Mouse (Mus musculus) thymus, postnatal 0 days (tissue): ENCODE results near the gene Spi1. TPM values are rescaled to one million over a fixed set of nuclear protein-coding genes. Genes with fewer than 3 reads are reported as not detected.
A peak's percentile ranks its signal among the peaks of the same experiment; 100 is the strongest.
"Not testable (repeated sequence)": the region's sequence is repeated elsewhere in the genome, so short reads cannot be mapped to it uniquely, and the experiment has no call there.

ENCODE experiments used
- DNase-seq: peaks from one replicate; pipeline ENCODE4 v3.0.0-alpha.2; 2015; ENCODE audit warnings: low spot score
- polyA plus RNA-seq: library from polyadenylated mRNA; unstranded; fragments of >200 nt; fragmentation: Nextera tagmentation; extraction: Ambion mirVana; gene quantifications from 2 replicates; pipeline ENCODE4 v1.2.1, GENCODE M21; 2015

Spi1 gene
- polyA plus RNA-seq, 1 experiment from 2014 or later: 13.8 TPM

DNA sequence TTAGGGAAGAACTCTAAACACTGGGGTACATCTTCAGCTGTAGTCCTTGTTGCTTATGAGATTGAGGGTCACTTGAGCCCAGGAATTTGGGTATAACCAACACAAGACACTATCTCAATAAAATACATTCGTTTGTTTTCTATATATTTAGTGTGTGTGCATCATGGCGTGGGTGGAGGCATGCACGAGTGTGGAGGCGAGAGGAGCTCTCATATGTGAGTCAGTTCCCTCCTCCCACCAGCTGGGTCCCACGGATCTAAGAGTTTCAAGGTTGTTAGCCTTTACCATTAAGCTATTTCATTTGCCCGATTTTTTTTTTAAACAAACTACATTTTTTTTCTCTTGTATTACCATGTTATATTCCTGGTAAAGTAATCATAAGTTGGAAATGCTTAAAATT is 8.6 kb downstream of the Spi1 start:
- DNase-seq: no peak

DNA sequence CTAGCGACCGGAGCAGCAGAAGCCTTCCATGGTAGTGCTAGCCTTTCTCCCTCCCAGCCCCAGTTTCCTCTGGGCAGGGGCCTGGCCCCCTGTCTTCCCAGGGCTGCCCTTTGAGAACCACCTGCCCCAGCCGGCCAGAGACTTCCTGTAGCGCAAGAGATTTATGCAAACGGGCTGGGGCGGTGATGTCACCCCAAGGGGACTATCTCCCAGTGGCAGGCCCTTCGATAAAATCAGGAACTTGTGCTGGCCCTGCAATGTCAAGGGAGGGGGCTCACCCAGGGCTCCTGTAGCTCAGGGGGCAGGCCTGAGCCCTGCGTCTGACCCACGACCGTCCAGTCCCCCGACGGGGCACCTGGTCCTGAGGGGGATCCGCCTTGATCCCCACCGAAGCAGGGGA is 14.3 kb downstream of the Spi1 start:
- DNase-seq: no peak

DNA sequence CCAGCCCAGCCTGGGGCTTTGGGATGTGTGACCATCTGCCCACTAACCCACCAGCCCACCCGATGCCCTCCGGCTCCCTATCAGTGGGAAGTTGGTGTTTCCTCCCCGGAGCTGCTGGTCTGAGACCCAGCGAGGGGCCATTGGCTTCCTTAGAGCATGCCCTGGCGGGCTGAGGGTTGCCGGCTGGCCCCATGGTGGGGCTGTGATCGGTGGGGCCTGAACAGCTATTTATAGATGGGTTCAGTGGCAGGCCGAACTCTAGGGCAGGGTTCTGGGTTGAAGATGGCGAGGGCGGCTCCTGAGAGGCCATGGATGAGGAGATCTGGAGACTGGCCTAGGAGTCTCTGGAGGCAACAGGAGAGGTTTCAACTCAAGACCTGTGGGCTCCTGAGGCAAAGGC is 14.8 kb downstream of the Spi1 start:
- no peak for DNase-seq

DNA sequence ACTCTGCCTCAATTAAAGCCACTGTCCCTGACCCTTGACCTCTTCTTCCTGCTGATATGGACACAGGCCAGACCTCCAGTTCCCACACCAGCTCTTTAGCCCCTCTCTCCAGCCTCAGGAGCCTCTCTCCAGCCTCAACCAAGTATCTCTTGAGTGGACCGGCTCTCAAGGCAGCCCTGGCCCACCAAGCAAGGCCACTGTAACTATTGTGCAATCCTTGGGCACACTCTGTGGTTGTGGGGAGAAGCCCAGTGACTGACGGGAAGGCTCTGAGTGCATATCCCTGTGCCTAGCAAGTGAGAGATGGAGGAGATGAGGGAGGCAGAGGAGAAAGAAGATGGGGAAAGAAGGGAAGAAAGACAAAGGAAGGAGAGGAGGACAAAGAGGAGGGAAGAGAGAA is 16.0 kb downstream of the Spi1 start:
- DNase-seq: no peak

DNA sequence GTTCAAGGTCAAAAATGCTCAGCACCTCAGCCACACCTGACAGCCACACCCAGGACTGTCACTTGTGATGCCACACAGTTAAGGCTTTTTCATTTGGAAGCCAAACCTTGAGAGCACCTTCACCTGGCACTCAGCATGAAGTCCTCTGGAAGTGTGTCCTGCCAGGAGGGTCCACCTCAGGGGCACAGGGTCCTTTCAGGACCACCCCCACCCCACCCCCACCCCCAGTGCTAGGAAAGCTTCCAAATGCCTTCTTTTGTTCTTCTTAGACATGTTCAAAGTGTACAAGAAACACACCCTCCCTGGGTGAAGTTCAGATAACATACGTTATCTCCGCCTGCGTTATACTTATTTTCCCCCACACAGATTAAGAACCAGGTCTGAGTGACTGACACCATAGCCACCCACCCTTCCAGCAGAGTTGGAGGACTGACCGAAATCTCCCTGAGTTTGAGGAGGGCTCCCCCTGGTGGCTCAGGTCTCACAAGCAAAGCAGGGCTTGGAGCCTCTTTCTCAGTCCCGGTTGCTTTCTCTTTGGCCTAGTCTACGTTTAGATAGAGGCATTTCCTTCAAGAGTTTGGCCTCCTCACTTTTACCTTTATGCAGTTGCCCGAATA is 19.0 kb downstream of the Spi1 start:
- peak; percentile 90 for DNase-seq

DNA sequence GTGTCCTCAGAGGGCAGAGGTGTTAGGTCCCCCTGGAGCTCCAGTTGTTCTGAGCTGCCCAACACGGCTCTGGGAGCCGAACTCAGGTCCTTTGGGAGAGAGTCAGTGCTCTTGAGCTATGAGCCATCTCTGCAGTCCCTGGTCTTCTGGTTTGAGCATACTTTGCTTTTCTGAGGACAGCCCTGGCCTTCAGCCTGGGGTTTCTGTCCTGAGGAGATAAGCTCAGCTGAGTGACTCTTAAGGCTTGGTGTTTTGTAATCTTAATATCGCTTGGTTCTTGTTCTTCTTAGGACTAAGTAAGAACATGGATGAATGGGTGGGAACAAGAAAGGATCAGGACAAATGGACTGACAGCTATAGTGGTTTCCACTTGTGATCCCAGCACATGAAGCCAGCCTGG is 26.0 kb downstream of the Spi1 start:
- DNase-seq: no peak

DNA sequence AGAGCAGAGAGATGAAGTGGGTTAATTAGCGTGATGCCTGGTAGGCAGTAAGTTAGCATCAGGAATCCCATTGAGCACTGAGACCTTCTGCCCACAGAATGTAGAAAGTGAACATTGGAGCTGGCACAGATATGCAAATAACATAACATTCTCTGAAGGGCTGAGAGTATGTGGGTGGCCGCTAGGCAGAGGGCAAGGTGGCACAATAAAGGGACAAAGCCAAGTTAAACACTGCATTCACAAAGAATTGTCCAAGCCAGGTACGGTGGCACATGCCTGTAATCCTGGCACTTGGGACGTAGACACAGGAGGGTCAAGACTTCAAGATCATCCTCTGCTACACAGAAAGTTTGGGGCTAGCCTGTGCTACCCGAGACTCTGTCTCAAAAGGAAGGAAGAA is 27.1 kb downstream of the Spi1 start:
- DNase-seq: no peak

DNA sequence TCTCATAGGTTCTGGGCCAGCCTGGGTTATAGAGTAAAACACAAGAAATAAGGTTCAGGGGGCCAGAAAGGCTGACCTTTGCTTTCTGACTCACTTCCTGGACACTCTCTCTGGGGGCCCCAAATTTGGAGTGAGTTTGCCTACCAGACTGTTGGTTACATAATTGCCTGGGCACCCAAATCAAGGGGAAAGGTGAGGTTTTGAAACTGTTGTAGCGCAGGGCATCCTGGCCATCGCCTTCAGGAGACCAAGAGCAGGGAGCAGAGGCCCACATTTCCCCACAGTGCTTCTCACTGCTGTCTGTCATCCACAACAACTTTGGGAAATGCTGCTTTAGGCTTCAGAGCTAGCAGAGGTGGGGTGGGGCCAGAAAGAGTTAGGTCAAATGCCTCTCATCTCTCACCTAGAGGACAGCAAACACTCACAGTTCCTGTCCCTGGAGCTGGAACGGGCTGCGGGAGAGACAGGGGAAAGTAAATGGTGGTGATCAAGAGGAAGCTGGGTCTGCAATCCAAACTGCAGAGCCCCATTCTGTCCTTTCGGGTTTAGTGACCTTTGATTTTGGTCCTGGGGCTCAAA is 27.7 kb downstream of the Spi1 start:
- DNase-seq: no peak

DNA sequence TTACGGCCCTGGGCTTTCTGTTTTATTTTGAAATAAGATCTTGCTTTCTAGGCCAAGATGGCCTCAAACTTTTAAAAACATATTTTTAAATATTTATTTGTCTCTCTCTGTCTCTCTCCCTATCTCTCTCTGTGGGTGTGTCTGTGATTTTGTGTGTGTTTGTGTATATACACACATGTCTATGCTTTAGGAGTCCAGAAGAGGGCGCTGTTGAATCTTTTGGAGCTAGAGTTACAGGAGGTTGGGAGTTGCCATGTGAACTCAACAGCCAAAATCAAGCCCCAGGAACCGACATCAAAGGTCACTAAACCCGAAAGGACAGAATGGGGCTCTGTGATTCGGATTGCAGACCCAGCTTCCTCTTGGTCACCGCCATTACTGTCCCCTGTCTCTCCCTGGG is 28.2 kb downstream of the Spi1 start:
- DNase-seq: no peak

DNA sequence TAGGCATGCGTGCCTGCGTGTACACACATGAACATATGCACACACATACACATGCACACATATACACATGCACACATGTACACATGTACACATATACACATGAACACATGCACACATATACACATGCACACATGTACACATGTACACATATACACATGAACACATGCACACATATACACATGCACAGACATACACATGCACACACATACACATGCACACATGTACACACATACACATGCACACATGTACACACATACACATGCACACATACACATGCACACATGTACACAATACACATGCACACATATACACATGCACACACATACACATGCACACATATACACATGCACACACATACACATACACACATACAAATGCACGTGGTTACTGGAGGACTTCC is 29.6 kb downstream of the Spi1 start:
- not testable (repeated sequence) for DNase-seq

DNA sequence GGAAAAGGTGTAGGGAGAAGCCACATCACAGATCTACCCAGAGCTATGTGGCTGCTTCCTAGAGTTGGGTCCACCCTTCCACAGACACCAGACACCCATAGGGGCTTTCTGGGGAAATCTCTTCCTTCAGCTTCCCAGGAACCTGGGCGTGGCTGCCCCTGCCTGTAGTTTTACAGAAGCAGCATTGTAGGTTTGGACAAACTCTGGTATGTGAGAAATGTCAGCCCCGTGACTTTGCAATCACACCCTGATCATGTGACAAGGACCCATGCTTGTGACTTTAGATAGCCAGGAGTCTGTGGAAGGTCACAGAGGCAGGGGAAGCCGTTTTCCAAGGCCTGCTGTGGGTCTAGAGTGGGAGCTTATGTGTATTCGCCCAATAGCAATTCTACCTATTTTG is 30.3 kb downstream of the Spi1 start:
- DNase-seq: no peak

DNA sequence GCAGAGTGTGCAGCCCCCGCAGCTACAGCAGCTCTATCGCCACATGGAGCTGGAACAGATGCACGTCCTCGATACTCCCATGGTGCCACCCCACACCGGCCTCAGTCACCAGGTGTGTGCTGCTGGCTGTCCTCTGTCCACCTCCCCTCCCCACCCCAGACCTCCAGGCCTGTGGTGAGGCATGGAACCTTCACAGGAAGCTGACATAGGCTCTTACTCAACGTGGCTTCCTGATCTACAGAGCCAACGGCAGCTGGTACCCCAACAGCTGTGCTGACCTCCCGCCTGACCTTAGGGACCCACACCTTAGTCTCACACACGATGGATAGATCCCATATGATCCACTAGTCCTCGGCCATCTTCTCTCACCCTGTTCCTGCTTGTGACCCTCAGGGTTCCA is 31.1 kb downstream of the Spi1 start:
- DNase-seq: no peak

DNA sequence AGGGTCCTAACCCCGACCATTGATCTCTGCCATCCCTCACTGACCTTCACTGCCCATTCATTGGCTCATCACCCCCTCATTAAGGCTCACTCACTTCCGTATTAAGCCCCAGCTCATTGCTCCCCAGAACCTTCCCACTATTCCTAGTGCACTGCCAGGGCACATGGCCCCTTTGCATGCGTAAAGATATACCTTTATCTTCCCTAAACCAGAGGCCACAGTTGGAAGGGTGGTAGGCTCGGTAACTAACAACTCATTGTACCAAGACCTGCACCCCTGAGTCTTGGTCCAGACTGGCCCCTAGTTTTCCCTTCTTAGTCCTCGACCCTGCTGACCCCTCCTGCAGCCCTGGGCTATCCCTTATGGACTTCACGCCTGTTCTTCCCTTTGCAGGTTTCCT is 31.7 kb downstream of the Spi1 start:
- DNase-seq: no peak

DNA sequence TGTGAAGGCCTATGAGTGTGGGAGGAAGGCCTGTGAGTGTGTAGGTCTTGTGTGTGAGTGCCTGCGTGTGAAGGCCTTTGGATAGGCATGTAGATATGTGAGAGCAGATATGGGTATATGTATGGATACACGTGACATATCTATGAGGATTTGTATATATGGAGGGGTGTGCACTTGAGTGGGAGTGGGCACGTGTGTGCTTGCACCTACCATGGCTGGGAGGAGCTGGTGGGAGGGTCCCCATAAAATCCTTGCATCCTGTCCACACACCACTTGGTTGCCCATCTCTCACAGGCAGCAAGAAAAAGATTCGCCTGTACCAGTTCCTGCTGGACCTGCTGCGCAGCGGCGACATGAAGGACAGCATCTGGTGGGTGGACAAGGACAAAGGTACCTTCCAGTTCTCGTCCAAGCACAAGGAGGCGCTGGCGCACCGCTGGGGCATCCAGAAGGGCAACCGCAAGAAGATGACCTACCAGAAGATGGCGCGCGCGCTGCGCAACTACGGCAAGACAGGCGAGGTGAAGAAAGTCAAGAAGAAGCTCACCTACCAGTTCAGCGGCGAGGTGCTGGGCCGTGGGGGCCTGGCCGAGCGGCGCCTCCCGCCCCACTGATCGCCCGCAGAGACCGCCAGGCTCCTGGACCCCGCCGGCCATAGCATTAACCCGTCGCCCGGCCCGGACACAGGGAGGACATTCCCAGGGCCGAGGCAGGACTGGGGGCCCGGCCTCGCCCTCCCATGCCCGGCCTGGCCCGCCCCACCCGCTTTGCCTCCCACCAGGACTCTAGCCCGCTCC is 32.8 kb downstream of the Spi1 start:
- DNase-seq: peak; percentile 66

DNA sequence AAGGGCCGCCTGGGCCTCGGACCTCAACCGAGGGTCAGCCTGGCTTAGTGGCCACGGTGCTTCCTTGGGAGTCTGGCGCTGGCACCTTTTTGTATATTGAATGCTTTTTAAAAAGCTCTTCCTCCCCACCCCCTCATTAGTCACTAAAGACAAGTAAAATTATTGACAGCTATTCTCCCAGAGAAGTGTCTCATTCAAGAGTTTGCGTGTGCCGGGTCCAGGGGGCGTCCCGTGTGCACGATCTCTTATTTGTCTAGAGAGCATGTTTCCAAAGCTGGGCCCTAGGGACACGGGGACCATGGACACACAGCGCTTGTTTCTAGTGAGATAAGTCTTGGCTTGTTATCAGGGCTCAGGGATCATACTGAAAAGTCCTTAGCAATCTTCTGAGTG is 33.4 kb downstream of the Spi1 start:
- no peak for DNase-seq

DNA sequence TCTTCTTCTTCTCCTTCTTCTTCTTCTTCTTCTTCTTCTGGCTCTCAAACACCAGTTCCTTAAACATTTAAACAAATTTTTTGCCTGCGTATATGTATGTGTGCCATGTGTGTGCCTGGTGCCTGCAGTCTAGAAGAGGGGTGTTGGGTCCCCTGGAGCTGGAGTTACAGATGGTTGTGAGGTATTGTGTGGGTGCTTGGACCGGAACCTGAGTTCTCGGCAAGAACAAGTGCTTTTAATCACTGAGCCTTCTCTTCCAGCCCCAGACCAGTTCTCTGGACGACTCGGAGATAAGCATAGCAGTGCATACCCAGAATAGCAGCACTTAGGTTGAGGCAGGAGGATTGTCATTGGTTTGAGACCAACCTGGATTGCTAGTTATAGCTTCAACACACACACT is 34.7 kb downstream of the Spi1 start:
- no peak for DNase-seq

DNA sequence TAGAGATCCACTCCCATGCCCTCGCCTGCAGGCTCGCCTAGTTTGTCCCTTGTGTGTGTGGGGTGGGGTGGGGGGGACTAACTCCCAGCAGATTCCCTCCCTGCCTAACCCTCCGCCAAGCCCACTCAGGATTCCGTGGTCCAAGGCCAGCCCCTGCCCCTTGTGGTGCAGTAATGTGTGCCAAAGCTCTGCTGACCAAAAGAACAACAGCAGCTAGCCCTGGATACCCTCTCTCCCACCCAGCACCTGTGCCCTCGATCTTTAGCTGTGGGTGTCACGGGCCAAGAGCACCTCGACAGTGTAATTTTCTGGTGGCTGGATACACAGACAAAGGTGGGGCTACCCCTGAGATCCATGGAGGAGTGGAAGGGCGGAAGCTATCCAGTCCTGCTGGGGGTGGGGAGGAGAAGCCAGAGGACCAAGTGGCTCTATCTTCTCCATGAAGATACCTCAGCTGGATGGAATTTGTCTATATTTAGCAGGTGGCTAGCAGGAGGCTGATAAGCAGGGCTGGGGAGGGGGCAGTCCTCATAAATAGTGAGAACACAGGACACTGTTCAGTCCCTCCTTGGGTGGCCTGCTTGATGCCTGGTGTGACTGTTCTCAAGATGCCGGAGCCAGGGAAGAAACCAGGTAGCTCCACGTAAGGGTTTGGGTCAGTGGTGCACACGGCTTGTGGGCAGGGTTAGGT is 35.5 kb downstream of the Spi1 start, which contains the start of gene Mybpc3:
Mybpc3 (plus strand) TSS at position 560 of the 691 bp plus-strand sequence.
- no peak for DNase-seq

DNA sequence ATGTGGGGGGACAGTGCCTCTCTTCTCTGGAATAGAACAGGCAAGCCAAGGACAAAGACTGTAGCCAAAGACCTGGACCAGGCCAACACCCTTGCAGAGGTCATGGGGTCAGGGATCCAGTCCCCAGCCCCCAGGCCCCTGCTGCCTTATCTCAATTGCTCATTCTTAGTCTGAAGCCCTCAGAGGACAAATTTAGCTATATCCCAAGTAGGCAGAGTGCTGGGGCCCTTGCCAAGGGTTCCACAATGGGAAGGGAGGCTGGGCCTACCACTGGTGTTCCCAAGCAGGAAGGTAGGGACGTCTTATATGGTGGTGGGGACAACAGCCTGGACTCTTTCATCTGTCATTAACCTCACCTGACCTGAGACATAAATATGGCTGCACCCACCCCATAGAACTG is 36.5 kb downstream of the Spi1 start:
- no peak for DNase-seq

DNA sequence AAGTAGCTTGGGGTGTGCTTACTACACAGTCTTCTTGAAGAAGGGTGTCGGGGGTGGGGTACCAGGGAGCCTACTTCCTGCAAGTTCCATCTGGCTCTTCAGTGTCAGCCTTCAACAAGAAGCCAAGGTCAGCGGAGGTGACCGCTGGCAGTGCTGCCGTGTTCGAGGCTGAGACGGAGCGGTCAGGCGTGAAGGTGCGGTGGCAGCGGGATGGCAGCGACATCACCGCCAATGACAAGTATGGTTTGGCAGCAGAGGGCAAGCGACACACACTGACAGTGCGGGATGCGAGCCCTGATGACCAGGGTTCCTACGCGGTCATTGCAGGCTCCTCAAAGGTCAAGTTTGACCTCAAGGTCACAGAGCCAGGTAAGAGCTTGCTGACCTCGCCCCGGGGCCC is 36.9 kb downstream of the Spi1 start:
- DNase-seq: no peak

DNA sequence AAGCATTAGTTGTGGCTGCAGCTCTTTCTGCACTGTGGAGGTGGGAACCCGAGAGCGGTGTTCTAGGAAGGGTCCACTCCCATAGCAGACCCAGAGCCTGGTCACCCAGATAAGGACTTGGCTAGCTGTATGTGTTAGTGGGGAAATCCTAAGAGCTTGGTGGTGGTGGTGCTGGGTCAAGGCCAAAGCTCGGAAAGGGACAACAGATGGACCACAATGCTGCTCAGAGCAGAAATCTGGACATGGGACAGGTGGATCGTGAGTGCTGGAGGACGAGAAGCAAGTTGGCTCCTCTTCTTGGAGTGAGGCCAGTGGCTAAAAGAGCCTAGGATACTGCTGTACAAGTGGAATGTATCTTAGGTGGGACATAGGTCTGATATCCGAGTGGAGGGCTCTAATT is 37.4 kb downstream of the Spi1 start:
- no peak for DNase-seq

DNA sequence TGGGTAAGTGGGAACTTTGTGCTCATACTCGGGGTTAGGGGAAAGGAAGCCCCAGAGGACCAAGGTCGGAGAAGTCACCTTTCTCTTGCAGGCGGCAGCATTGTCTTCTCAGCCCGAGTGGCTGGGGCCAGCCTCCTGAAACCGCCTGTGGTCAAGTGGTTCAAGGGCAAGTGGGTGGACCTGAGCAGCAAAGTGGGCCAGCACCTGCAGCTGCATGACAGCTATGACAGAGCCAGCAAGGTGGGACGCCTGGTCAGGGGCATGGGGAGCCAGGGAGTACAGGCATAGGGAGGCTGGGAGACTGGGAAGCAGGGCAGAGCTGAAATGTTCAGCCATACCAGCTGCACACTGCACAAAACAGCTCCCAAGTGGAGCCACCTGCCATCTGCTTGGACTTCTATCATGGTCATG is 38.1 kb downstream of the Spi1 start:
- no peak for DNase-seq

DNA sequence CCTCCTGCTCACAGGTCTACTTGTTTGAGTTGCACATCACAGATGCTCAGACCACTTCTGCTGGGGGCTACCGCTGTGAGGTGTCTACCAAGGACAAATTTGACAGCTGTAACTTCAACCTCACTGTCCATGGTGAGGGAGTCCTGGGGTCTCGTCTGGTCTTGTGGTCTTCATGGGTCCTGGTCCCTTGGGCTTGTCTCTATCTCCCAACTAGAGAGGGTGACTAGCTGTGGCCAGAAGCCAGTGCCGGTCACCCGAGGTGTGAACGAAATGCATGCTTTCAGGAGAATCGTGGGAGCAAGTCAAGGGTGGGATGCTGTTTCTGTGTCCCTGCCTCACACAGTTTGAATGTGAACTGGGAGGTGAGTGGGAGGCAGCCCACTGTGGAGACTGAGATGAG is 38.8 kb downstream of the Spi1 start:
- no peak for DNase-seq
